Mouse (Mus musculus) myocyte (in vitro differentiated cells): ENCODE results near the gene Pam16. TPM values are rescaled to one million over a fixed set of nuclear protein-coding genes. Genes with fewer than 3 reads are reported as not detected.
A peak's percentile ranks its signal among the peaks of the same experiment; 100 is the strongest.

Experiments used
- H3K27me3 ChIP-seq: one replicate; pipeline ENCODE4 v1.6.1; 2011; ENCODE audit not compliant: control insufficient read depth, insufficient read depth, insufficient read length
- H3K36me3 ChIP-seq: one replicate; pipeline ENCODE4 v1.6.1; 2011; ENCODE audit not compliant: control insufficient read depth, insufficient read depth
- H3K4me2 ChIP-seq: one replicate; pipeline ENCODE4 v1.6.1; 2011; ENCODE audit warnings: low read depth, control low read depth
- H3K4me3 ChIP-seq: one replicate; pipeline ENCODE4 v1.5.1; 2011; ENCODE audit warnings: mild to moderate bottlenecking, control low read depth, moderate library complexity
- H3K79me2 ChIP-seq: one replicate; pipeline ENCODE4 v1.6.1; 2011; ENCODE audit not compliant: control insufficient read depth, insufficient read depth
- H3ac ChIP-seq: one replicate; pipeline ENCODE4 v1.6.1; 2011; ENCODE audit not compliant: control insufficient read depth, insufficient read length
- CEBPB ChIP-seq: IDR thresholded peaks from 2 replicates; pipeline ENCODE4 v1.6.1; 2011; ENCODE audit warnings: mild to moderate bottlenecking, moderate library complexity; ENCODE audit not compliant: poor library complexity, insufficient read depth, severe bottlenecking
- E2F4 ChIP-seq: IDR thresholded peaks from one replicate; pipeline ENCODE4 v1.6.1; 2011; ENCODE audit warnings: mild to moderate bottlenecking, control low read depth, moderate library complexity; ENCODE audit not compliant: insufficient read depth
- MAX ChIP-seq: IDR thresholded peaks from one replicate; pipeline ENCODE4 v1.6.1; 2011; ENCODE audit warnings: low read depth, mild to moderate bottlenecking, control low read depth
- MYOD1 ChIP-seq, 3 experiments: IDR thresholded peaks; one replicate each; pipeline ENCODE4 v1.6.1; 2011; ENCODE audit warnings: control low read depth in 2 of 3, low read depth in 2 of 3, mild to moderate bottlenecking in 2 of 3, moderate library complexity in 1 of 3; ENCODE audit not compliant: insufficient read length in 2 of 3, control insufficient read depth in 1 of 3
- MYOG ChIP-seq, 3 experiments: IDR thresholded peaks; one replicate each; pipeline ENCODE4 v1.6.1; 2011; ENCODE audit warnings: control low read depth in 2 of 3, low read depth in 2 of 3, mild to moderate bottlenecking in 2 of 3; ENCODE audit not compliant: insufficient read length in 2 of 3, control insufficient read depth in 1 of 3, insufficient read depth in 1 of 3
- POLR2A ChIP-seq: IDR thresholded peaks from one replicate; pipeline ENCODE4 v1.6.1; 2011; ENCODE audit warnings: low read depth, mild to moderate bottlenecking, control low read depth, moderate library complexity; ENCODE audit not compliant: insufficient read length
- POLR2AphosphoS2 ChIP-seq: IDR thresholded peaks from one replicate; pipeline ENCODE4 v1.6.1; 2011; ENCODE audit warnings: low read depth, control low read depth; ENCODE audit not compliant: insufficient read length
- REST ChIP-seq: IDR thresholded peaks from one replicate; pipeline ENCODE4 v1.6.1; 2011; ENCODE audit warnings: mild to moderate bottlenecking, control low read depth, moderate library complexity; ENCODE audit not compliant: insufficient read depth, insufficient read length
- SRF ChIP-seq: IDR thresholded peaks from one replicate; pipeline ENCODE4 v1.6.1; 2011; ENCODE audit warnings: low read depth; ENCODE audit not compliant: control insufficient read depth, insufficient read length
- TCF12 ChIP-seq: IDR thresholded peaks from one replicate; pipeline ENCODE4 v1.6.1; 2011; ENCODE audit warnings: mild to moderate bottlenecking, control low read depth; ENCODE audit not compliant: poor library complexity, insufficient read depth, severe bottlenecking
- TCF3 ChIP-seq: IDR thresholded peaks from one replicate; pipeline ENCODE4 v1.6.1; 2011; ENCODE audit warnings: low read depth, control low read depth; ENCODE audit not compliant: insufficient read length
- USF1 ChIP-seq: IDR thresholded peaks from one replicate; pipeline ENCODE4 v1.6.1; 2011; ENCODE audit warnings: low read depth, mild to moderate bottlenecking, control low read depth, moderate library complexity
- polyA plus RNA-seq: library from polyadenylated mRNA; unstranded; fragments of >200 nt; fragmentation: generic; extraction: Trizol; gene quantifications from one replicate; pipeline ENCODE4 v1.2.1, GENCODE M21; 2012; ENCODE audit warnings: missing spikeins

The Pam16 gene
- polyA plus RNA-seq, 1 experiment = 98.6 TPM

GRCm38 (mm10) chr16:4606431-4607084, 18.2 kb downstream of the Pam16 start:
- no peak for TF ChIP-seq MAX
- peak in 2 of 3 experiments; percentile 29 to 65 for TF ChIP-seq MYOD1 (IDR thresholded peaks at IDR 0.05; ENCODE audit: control insufficient read depth in 1 of 3, insufficient read length in 2 of 3, low read depth in 2 of 3)
- TF ChIP-seq MYOG (IDR thresholded peaks at IDR 0.05; ENCODE audit: control insufficient read depth in 1 of 3, insufficient read depth in 1 of 3, insufficient read length in 2 of 3, low read depth in 2 of 3) = peak in 1 of 3 experiments; percentile 62
- peak; percentile 44; the same call in 1 of the 2 replicates for TF ChIP-seq CEBPB
- Histone ChIP-seq H3K79me2 (peaks cover 72% of the 10 kb centered on the region), H3K27me3 (no peaks in the 10 kb centered on the region), H3K4me3 (no peak overlapping the region), H3ac (no peak overlapping the region), H3K4me2 (no peak overlapping the region), H3K36me3 (peaks cover 14% of the 10 kb centered on the region)

- H3K4me3 ChIP-seq = no peak overlapping the region
- H3K79me2 ChIP-seq = peaks cover 81% of the 10 kb centered on the region
- H3K4me2 ChIP-seq = no peak overlapping the region
- no peak overlapping the region for H3ac ChIP-seq
- TF ChIP-seq USF1 (no peak), SRF (no peak), REST (no peak), MYOD1 (IDR thresholded peaks at IDR 0.05; ENCODE audit: control insufficient read depth in 1 of 3, insufficient read length in 2 of 3, low read depth in 2 of 3) (no peak), CEBPB (no peak), POLR2A (no peak), TCF3 (no peak), MAX (no peak), MYOG (IDR thresholded peaks at IDR 0.05; ENCODE audit: control insufficient read depth in 1 of 3, insufficient read depth in 1 of 3, insufficient read length in 2 of 3, low read depth in 2 of 3) (no peak), POLR2AphosphoS2 (no peak), E2F4 (no peak)
- H3K36me3 ChIP-seq = peaks cover 13% of the 10 kb centered on the region
- H3K27me3 ChIP-seq = no peaks in the 10 kb centered on the region
These were observed 19.2 kb downstream of the Pam16 start for GRCm38 (mm10) chr16:4605514-4606131.

- no peak for TF ChIP-seq REST
- no peak for TF ChIP-seq POLR2AphosphoS2
- TF ChIP-seq USF1 = no peak
- TF ChIP-seq CEBPB = no peak
- no peak for TF ChIP-seq TCF3
- no peak for TF ChIP-seq MYOD1 (IDR thresholded peaks at IDR 0.05; ENCODE audit: control insufficient read depth in 1 of 3, insufficient read length in 2 of 3, low read depth in 2 of 3)
- TF ChIP-seq TCF12 = no peak
- TF ChIP-seq E2F4 = no peak
- TF ChIP-seq POLR2A = no peak
- no peak for TF ChIP-seq MYOG (IDR thresholded peaks at IDR 0.05; ENCODE audit: control insufficient read depth in 1 of 3, insufficient read depth in 1 of 3, insufficient read length in 2 of 3, low read depth in 2 of 3)
- TF ChIP-seq MAX = no peak
- TF ChIP-seq SRF = no peak
- H3K4me2 ChIP-seq = peak overlapping the region; percentile 30
- no peak overlapping the region for H3K4me3 ChIP-seq
- no peaks in the 10 kb centered on the region for H3K27me3 ChIP-seq
- peaks cover 5% of the 10 kb centered on the region for H3K36me3 ChIP-seq
- H3K79me2 ChIP-seq = peaks cover 94% of the 10 kb centered on the region
- no peak overlapping the region for H3ac ChIP-seq
These were observed 20.4 kb downstream of the Pam16 start for GRCm38 (mm10) chr16:4604293-4604837.

- Histone ChIP-seq H3ac (no peak overlapping the region), H3K4me3 (no peak overlapping the region), H3K27me3 (no peaks in the 10 kb centered on the region), H3K4me2 (no peak overlapping the region), H3K36me3 (no peaks in the 10 kb centered on the region), H3K79me2 (peaks cover 97% of the 10 kb centered on the region)
- TF ChIP-seq POLR2AphosphoS2 (no peak), REST (no peak), E2F4 (no peak), MAX (no peak), TCF3 (no peak), CEBPB (no peak), USF1 (no peak), TCF12 (no peak), SRF (no peak), POLR2A (no peak), MYOD1 (IDR thresholded peaks at IDR 0.05; ENCODE audit: control insufficient read depth in 1 of 3, insufficient read length in 2 of 3, low read depth in 2 of 3) (no peak), MYOG (IDR thresholded peaks at IDR 0.05; ENCODE audit: control insufficient read depth in 1 of 3, insufficient read depth in 1 of 3, insufficient read length in 2 of 3, low read depth in 2 of 3) (no peak)
These were observed 21.3 kb downstream of the Pam16 start for GRCm38 (mm10) chr16:4603453-4603837.
